Mouse (Mus musculus): ENCODE data around the gene Rufy3.

Rufy3 gene

GRCm38 (mm10) chr5:88629125-88629524 lies 64.3 kb downstream of the Rufy3 start:
- DNase-seq (ENCODE audit: low read depth, low spot score) = no peak

- DNase-seq (ENCODE audit: low read depth, low spot score) = no peak
These were observed 65.1 kb downstream of the Rufy3 start for GRCm38 (mm10) chr5:88629987-88630386.

- DNase-seq (ENCODE audit: low read depth, low spot score) = no peak
These were observed 66.0 kb downstream of the Rufy3 start for GRCm38 (mm10) chr5:88630883-88631282.

- DNase-seq (ENCODE audit: low read depth, low spot score) = no peak
These were observed 66.7 kb downstream of the Rufy3 start for GRCm38 (mm10) chr5:88631545-88631944.

GRCm38 (mm10) chr5:88632463-88632862 lies 67.6 kb downstream of the Rufy3 start:
- no peak for DNase-seq (ENCODE audit: low read depth, low spot score)

GRCm38 (mm10) chr5:88634076-88634475 lies 69.2 kb downstream of the Rufy3 start:
- DNase-seq (ENCODE audit: low read depth, low spot score) = peak; percentile 39

- no peak for DNase-seq (ENCODE audit: low read depth, low spot score)
These were observed 77.9 kb downstream of the Rufy3 start for GRCm38 (mm10) chr5:88642786-88643185.

- no peak for DNase-seq (ENCODE audit: low read depth, low spot score)
These were observed 78.7 kb downstream of the Rufy3 start for GRCm38 (mm10) chr5:88643491-88643890.

GRCm38 (mm10) chr5:88644901-88645300 lies 80.1 kb downstream of the Rufy3 start:
- DNase-seq (ENCODE audit: low read depth, low spot score) = no peak

- no peak for DNase-seq (ENCODE audit: low read depth, low spot score)
These were observed 80.6 kb downstream of the Rufy3 start for GRCm38 (mm10) chr5:88645405-88645804.

GRCm38 (mm10) chr5:88649250-88650173 lies 84.7 kb downstream of the Rufy3 start:
- DNase-seq (ENCODE audit: low read depth, low spot score) = no peak

- DNase-seq (ENCODE audit: low read depth, low spot score) = no peak
These were observed 87.7 kb downstream of the Rufy3 start for GRCm38 (mm10) chr5:88652589-88652988.

- no peak for DNase-seq (ENCODE audit: low read depth, low spot score)
These were observed 93.0 kb downstream of the Rufy3 start for GRCm38 (mm10) chr5:88657868-88658267.

- DNase-seq (ENCODE audit: low read depth, low spot score) = no peak
These were observed 98.3 kb downstream of the Rufy3 start for GRCm38 (mm10) chr5:88663151-88663550.

- DNase-seq (ENCODE audit: low read depth, low spot score) = no peak
These were observed 99.0 kb downstream of the Rufy3 start for GRCm38 (mm10) chr5:88663875-88664274.

- DNase-seq (ENCODE audit: low read depth, low spot score) = peak; percentile 24
These were observed 110.0 kb downstream of the Rufy3 start for GRCm38 (mm10) chr5:88674703-88675442.

- DNase-seq (ENCODE audit: low read depth, low spot score) = peak; percentile 96
These were observed 110.9 kb downstream of the Rufy3 start, which contains the start of gene Grsf1 for GRCm38 (mm10) chr5:88675443-88676387. Grsf1 (minus strand) TSS chr5:88676171.

- DNase-seq (ENCODE audit: low read depth, low spot score) = no peak
These were observed 114.1 kb downstream of the Rufy3 start for GRCm38 (mm10) chr5:88678929-88679328.

GRCm38 (mm10) chr5:88679341-88679740 lies 114.5 kb downstream of the Rufy3 start:
- peak; percentile 92 for DNase-seq (ENCODE audit: low read depth, low spot score)

GRCm38 (mm10) chr5:88680567-88680966 lies 115.7 kb downstream of the Rufy3 start:
- no peak for DNase-seq (ENCODE audit: low read depth, low spot score)

- peak; percentile 74 for DNase-seq (ENCODE audit: low read depth, low spot score)
These were observed 118.9 kb downstream of the Rufy3 start for GRCm38 (mm10) chr5:88683706-88684105.
